Mouse (Mus musculus) stomach, postnatal 0 days (tissue): ENCODE measurements at regions not wholly inside any gene's neighbourhood (a gene's known extent, or its start where the extent isn't known, plus 50 kb on each side); places are given as distances from the start of the nearest gene placed in this dataset.

Experiments
- CTCF ChIP-seq: IDR thresholded peaks from 2 replicates; pipeline ENCODE4 v1.5.1; 2016; ENCODE audit warnings: antibody characterized with exemption, low read depth, mild to moderate bottlenecking, moderate library complexity
- EP300 ChIP-seq: optimal IDR thresholded peaks from 2 replicates; pipeline ENCODE3; 2016; ENCODE audit warnings: antibody characterized with exemption

DNA sequence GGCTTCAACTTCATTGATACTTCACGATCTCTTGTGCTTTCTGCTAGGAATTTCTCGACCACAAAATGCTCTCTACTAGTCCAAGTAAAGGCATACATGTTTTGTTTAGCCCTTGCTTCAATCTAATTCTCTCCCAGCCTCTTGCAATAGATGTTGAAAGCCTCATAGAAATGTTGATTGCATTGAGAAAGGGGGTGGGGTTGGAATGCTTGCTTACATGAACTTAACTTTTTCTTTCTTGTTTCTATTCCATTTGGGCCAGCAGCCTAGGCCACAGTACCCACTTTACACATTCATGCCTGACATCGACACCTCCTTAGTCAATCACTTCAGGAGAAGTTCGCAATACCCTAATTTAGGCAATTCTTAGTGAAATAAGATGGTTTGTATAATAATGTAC lies 571.2 kb downstream of the Cdh10 start:
- TF ChIP-seq CTCF (no peak), EP300 (no peak)
